Mouse (Mus musculus): ENCODE results near the gene Cdk12. TPM values are rescaled to one million over a fixed set of nuclear protein-coding genes. Genes with fewer than 3 reads are reported as not detected.

Cdk12 gene
- polyA plus RNA-seq, 1 experiment from 2014 or later: 13.0 TPM

GRCm38 (mm10) chr11:98295013-98295585 is 92.2 kb downstream of the Cdk12 start:
- Histone ChIP-seq H3K27me3 (replicated peaks; ENCODE audit: low read depth, poor library complexity, severe bottlenecking) (peaks cover 86% of the 10 kb centered on the region), H3K27ac (replicated peaks) (peak overlapping the region; percentile 79), H3K4me3 (peak overlapping the region; percentile 87), H3K9me3 (no peaks in the 10 kb centered on the region), H3K4me1 (peaks cover 46% of the 10 kb centered on the region), H3K36me3 (replicated peaks) (no peaks in the 10 kb centered on the region)
- DNase-seq (ENCODE audit: low spot score): no peak
- 7% methylated on average over 9 of the region's 9 CpGs for WGBS

GRCm38 (mm10) chr11:98296277-98296676 is 93.4 kb downstream of the Cdk12 start:
- Histone ChIP-seq H3K9me3 (no peaks in the 10 kb centered on the region), H3K36me3 (replicated peaks) (no peaks in the 10 kb centered on the region), H3K4me3 (0 out of 2 replicates have a peak overlapping the region, but pooled peaks have one; percentile 16), H3K27me3 (replicated peaks; ENCODE audit: low read depth, poor library complexity, severe bottlenecking) (peaks cover 86% of the 10 kb centered on the region), H3K4me1 (peaks cover 46% of the 10 kb centered on the region), H3K27ac (replicated peaks) (no peak overlapping the region)
- 3% methylated on average over 5 of the region's 5 CpGs for WGBS
- DNase-seq (ENCODE audit: low spot score): peak; percentile 70

- peaks cover 91% of the 10 kb centered on the region for H3K27me3 ChIP-seq (replicated peaks; ENCODE audit: low read depth, poor library complexity, severe bottlenecking)
- DNase-seq (ENCODE audit: low spot score): no peak
- H3K4me3 ChIP-seq: no peak overlapping the region
- H3K27ac ChIP-seq (replicated peaks): no peak overlapping the region
- no peaks in the 10 kb centered on the region for H3K36me3 ChIP-seq (replicated peaks)
- 61% methylated on average over 2 of the region's 2 CpGs for WGBS
- H3K9me3 ChIP-seq: no peaks in the 10 kb centered on the region
- peaks cover 46% of the 10 kb centered on the region for H3K4me1 ChIP-seq
Observed at GRCm38 (mm10) chr11:98296916-98297315, 94.1 kb downstream of the Cdk12 start.

GRCm38 (mm10) chr11:98297778-98298177 is 94.9 kb downstream of the Cdk12 start:
- Histone ChIP-seq H3K27ac (replicated peaks) (no peak overlapping the region), H3K4me1 (peaks cover 46% of the 10 kb centered on the region), H3K9me3 (no peaks in the 10 kb centered on the region), H3K4me3 (no peak overlapping the region), H3K36me3 (replicated peaks) (no peaks in the 10 kb centered on the region), H3K27me3 (replicated peaks; ENCODE audit: low read depth, poor library complexity, severe bottlenecking) (peaks cover 97% of the 10 kb centered on the region)
- 15% methylated on average over 7 of the region's 7 CpGs for WGBS
- DNase-seq (ENCODE audit: low spot score): no peak

DNA sequence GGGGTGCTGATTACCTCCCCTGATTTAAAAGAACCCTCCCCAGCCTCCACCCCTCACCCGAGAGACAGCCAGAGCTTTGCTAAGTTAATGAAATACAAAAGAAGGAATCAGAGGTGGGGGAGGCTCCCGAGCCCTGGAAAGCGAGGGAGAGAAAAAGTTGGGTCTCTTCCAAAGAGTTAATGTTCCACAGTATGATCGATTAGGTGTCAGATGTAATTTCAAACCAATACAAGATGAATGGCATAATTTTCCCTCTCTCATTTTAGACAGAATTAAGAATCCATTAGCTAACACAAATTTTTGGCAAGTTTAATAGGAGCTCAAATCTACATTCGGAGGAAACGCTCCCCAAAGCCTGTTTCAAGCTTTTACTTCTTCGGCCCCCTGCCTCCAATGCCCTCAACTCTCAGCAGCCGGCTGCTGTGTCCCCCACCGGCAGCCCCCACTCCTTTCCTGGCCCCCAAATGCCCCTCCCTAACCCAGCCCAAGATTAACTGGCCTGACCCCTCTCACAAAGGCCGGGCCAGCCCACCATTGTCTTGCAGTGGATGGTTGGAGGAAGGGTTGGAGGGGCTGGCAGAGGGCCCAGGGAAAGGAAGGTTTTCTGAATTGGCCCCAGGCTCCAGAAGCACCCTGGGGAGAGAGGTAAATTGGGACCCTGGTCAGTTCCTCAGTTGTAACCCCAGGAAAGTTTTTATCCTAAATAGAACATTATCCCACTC is 95.8 kb downstream of the Cdk12 start:
- no peaks in the 10 kb centered on the region for H3K36me3 ChIP-seq (replicated peaks)
- WGBS: 9% methylated on average over 10 of the region's 10 CpGs
- DNase-seq (ENCODE audit: low spot score): no peak
- H3K4me3 ChIP-seq: peak overlapping the region; percentile 18; the same call in 1 of the 2 replicates
- peaks cover 95% of the 10 kb centered on the region for H3K27me3 ChIP-seq (replicated peaks; ENCODE audit: low read depth, poor library complexity, severe bottlenecking)
- peaks cover 46% of the 10 kb centered on the region for H3K4me1 ChIP-seq
- no peak overlapping the region for H3K27ac ChIP-seq (replicated peaks)
- H3K9me3 ChIP-seq: no peaks in the 10 kb centered on the region

DNA sequence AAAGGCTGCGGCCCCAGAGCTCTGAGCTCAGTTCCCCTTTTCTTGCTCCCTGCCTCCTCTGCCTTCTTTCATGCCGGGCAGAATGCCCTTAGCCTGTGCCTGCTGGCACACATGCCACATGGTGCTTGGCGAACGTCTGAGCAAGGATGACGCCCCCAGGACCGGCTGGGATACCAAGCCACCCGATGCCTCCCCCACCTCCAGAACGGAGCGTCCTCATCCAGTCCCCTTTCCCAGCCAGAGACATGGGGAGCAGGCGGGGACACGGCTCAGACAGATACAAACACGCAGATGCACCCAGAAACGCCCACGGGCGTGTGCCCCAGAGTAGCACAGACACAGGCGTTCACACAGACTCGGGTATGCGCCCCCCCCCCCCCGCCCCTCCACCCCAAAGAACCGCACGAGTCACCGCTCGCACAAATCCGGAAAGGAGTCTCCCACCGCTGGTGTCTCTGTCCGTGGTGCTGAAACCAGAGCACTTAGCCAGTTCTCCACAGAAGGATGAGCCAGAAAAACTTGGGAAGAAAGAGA is 111.0 kb downstream of the Cdk12 start:
- 1% methylated on average over 26 of the region's 26 CpGs for WGBS
- Histone ChIP-seq H3K27ac (replicated peaks) (no peak overlapping the region), H3K4me1 (0 out of 2 replicates have a peak, but pooled peaks cover 5% of the 10 kb centered on the region), H3K9me3 (no peaks in the 10 kb centered on the region), H3K4me3 (no peak overlapping the region), H3K36me3 (replicated peaks) (no peaks in the 10 kb centered on the region), H3K27me3 (replicated peaks; ENCODE audit: low read depth, poor library complexity, severe bottlenecking) (peaks cover 90% of the 10 kb centered on the region)
- peak; percentile 84 for DNase-seq (ENCODE audit: low spot score)

DNA sequence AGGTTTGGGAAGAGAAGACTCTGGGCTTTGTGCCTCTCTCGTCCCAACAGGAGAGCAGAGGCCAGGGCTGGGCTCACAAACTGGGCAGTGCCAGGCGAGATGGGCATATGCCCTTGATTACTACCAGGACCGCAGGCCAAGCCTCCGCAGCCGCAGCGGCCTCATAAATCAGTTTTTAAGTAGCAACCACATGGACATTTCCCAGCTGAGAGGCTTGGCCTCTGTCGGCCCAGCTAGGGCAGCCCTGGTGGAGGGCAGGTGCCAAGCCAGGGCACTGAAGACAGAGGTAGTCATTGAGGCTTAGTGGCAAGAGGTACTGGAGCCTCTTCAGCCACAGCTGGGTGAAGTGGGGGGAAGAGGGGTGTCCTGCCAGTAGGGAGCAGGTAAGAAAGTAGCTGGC is 114.6 kb downstream of the Cdk12 start:
- Histone ChIP-seq H3K27ac (replicated peaks) (no peak overlapping the region), H3K4me3 (no peak overlapping the region), H3K9me3 (no peaks in the 10 kb centered on the region), H3K4me1 (0 out of 2 replicates have a peak, but pooled peaks cover 5% of the 10 kb centered on the region), H3K36me3 (replicated peaks) (no peaks in the 10 kb centered on the region), H3K27me3 (replicated peaks; ENCODE audit: low read depth, poor library complexity, severe bottlenecking) (peaks cover 100% of the 10 kb centered on the region)
- DNase-seq (ENCODE audit: low spot score): no peak
- WGBS: 3% methylated on average over 7 of the region's 7 CpGs

DNA sequence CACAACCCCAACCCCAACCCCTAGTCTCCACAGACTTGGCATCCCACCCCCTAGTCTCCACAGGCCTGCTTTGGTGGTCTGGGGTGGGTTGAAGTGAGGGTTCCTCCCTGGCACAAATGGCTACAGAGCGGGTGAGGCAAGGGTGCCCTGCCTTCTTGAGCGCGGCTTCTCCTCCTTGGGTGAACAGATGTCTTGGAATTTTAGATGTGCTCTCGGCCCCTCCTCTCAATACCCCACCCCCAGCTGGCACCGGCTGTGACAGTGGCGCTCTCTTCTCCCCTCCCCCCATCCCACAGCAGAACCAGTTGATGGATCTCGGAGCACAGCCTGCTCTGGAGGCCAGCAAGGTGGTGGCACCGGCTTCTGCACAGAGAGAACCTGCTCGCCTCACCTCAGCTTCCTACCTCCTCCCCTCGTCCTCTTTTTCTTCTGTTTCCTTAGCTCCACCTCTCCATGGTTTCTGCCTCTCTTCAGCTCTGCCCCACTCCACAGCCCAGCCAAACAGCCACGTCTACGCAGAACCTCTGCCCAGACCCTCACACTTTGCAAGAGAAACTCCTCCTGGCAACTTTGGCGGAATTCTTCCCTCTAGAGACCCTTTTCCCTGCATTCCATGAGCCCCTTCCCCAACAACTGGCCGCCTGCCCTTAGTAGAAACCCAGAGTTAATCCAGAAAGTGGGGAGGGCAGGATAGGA is 115.7 kb downstream of the Cdk12 start:
- Histone ChIP-seq H3K9me3 (no peaks in the 10 kb centered on the region), H3K27ac (replicated peaks) (no peak overlapping the region), H3K36me3 (replicated peaks) (no peaks in the 10 kb centered on the region), H3K4me3 (no peak overlapping the region), H3K27me3 (replicated peaks; ENCODE audit: low read depth, poor library complexity, severe bottlenecking) (peaks cover 100% of the 10 kb centered on the region), H3K4me1 (0 out of 2 replicates have a peak, but pooled peaks cover 5% of the 10 kb centered on the region)
- 1% methylated on average over 14 of the region's 14 CpGs for whole genome bisulfite sequencing
- DNase-seq (ENCODE audit: low spot score): peak; percentile 15

DNA sequence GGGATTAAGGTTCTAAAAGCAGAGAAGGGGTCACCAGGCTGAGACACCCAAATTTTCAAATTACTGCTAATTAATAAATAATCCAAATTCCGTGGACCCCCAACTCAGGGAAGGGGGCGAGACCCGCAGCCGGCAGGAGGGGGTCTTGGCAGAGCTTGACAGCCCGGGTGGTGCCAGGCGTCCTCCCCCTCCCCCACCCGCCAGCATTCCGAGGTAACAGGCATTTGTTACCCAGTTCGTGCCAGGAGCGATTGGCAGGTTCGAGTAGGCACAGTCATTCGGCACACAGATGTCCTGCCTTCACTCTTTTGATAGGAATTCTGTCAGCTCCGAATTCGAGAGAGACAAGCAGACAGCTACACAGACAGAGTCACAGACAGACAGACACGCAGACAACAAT is 116.3 kb downstream of the Cdk12 start:
- WGBS: 3% methylated on average over 15 of the region's 15 CpGs

DNA sequence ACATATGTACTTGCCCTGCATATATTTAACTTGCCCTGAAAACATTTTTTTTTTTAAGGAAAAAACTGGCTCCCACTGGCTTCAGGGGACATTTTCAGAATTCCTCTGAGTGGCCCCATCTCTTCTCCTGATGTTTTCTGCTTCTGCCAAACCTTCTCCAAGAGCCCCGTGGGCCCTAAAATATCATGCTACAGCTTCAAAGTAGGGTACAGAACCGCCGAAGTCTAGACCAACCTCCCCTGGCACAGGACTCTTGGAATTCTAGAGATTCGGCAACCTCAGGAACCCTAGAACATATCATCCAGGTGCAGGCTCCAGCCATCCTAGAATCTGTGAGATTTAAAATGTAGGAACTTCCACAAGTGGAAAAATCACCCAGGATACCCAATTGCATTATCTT is 116.7 kb downstream of the Cdk12 start:
- 8% methylated on average over 4 of the region's 4 CpGs for WGBS
- no peak for DNase-seq (ENCODE audit: low spot score)

More for the DNA sequence above, 116.3 kb downstream of the Cdk12 start:
- Histone ChIP-seq H3K9me3 (no peaks in the 10 kb centered on the region), H3K4me1 (no peaks in the 10 kb centered on the region), H3K27me3 (replicated peaks; ENCODE audit: low read depth, poor library complexity, severe bottlenecking) (peaks cover 100% of the 10 kb centered on the region), H3K4me3 (no peak overlapping the region), H3K27ac (replicated peaks) (no peak overlapping the region), H3K36me3 (replicated peaks) (no peaks in the 10 kb centered on the region)
- no peak for DNase-seq (ENCODE audit: low spot score)

GRCm38 (mm10) chr11:98319944-98320343 is 117.1 kb downstream of the Cdk12 start:
- no peak overlapping the region for H3K27ac ChIP-seq (replicated peaks)
- H3K9me3 ChIP-seq: no peaks in the 10 kb centered on the region
- H3K36me3 ChIP-seq (replicated peaks): no peaks in the 10 kb centered on the region
- H3K4me1 ChIP-seq: no peaks in the 10 kb centered on the region
- no peak overlapping the region for H3K4me3 ChIP-seq
- peaks cover 100% of the 10 kb centered on the region for H3K27me3 ChIP-seq (replicated peaks; ENCODE audit: low read depth, poor library complexity, severe bottlenecking)
- 1% methylated on average over 2 of the region's 2 CpGs for WGBS
- DNase-seq (ENCODE audit: low spot score): no peak

More for the DNA sequence above, 116.7 kb downstream of the Cdk12 start:
- Histone ChIP-seq H3K4me1 (no peaks in the 10 kb centered on the region), H3K36me3 (replicated peaks) (no peaks in the 10 kb centered on the region), H3K4me3 (no peak overlapping the region), H3K27me3 (replicated peaks; ENCODE audit: low read depth, poor library complexity, severe bottlenecking) (peaks cover 100% of the 10 kb centered on the region), H3K27ac (replicated peaks) (no peak overlapping the region), H3K9me3 (no peaks in the 10 kb centered on the region)

DNA sequence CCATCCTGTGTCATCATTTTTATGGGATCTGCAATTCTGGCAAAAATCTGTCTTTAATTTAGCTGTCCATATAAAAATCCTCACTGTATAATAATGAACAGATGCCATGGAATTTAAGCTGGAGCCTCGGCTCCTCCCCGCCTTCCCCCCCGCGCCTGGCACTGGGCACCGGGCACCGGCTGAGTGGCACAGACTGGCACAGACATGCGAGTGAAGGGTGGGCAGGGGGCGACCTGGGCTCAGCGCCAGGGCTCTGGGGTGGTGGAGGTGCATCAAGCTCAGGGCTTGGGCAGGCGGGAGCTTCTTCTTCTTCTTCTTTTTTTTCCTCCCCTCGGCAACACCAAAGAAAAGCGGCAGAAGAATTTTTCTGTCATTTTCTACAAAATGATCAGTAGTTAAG is 117.5 kb downstream of the Cdk12 start:
- Histone ChIP-seq H3K36me3 (replicated peaks) (no peaks in the 10 kb centered on the region), H3K4me3 (no peak overlapping the region), H3K27ac (replicated peaks) (no peak overlapping the region), H3K9me3 (no peaks in the 10 kb centered on the region), H3K27me3 (replicated peaks; ENCODE audit: low read depth, poor library complexity, severe bottlenecking) (peaks cover 100% of the 10 kb centered on the region), H3K4me1 (no peaks in the 10 kb centered on the region)
- no peak for DNase-seq (ENCODE audit: low spot score)
- 9% methylated on average over 12 of the region's 12 CpGs for WGBS
